Mouse (Mus musculus) CH12.LX (cell line): ENCODE results near the gene Gm43064. TPM values are rescaled to one million over a fixed set of nuclear protein-coding genes. Genes with fewer than 3 reads are reported as not detected.
"Not testable (repeated sequence)": the region's sequence is repeated elsewhere in the genome, so short reads cannot be mapped to it uniquely, and the experiment has no call there.

Experiments used
- DNase-seq: peaks from one replicate; pipeline ENCODE4 v3.0.0-alpha.2; 2013; ENCODE audit errors: extremely low read depth
- H3K27ac ChIP-seq: 2 replicates; pipeline ENCODE4 v1.5.1; 2012; ENCODE audit warnings: low read depth, mild to moderate bottlenecking, control low read depth, moderate library complexity; ENCODE audit not compliant: insufficient read depth
- H3K27me3 ChIP-seq: replicated peaks from 2 replicates; pipeline ENCODE3; 2012; ENCODE audit warnings: inconsistent platforms
- H3K36me3 ChIP-seq, 2 experiments: replicated peaks in 1 of 2; 2 replicates each; pipeline versions ENCODE3 to v1.6.1; 2012; ENCODE audit warnings: inconsistent platforms in 1 of 2, low read length in 1 of 2, mild to moderate bottlenecking in 1 of 2, mixed read lengths in 1 of 2, moderate library complexity in 1 of 2; ENCODE audit not compliant: control insufficient read depth in 1 of 2, insufficient read depth in 1 of 2
- H3K4me1 ChIP-seq, 2 experiments: 2 replicates each; pipeline ENCODE4 v1.6.1; 2012; ENCODE audit warnings: inconsistent platforms in 1 of 2, moderate library complexity in 1 of 2; ENCODE audit not compliant: insufficient read depth in 2 of 2, control insufficient read depth in 1 of 2
- H3K4me2 ChIP-seq: 2 replicates; pipeline ENCODE4 v1.6.1; 2012; ENCODE audit warnings: low read depth, mild to moderate bottlenecking, control low read depth; ENCODE audit not compliant: poor library complexity, insufficient read depth, severe bottlenecking
- H3K4me3 ChIP-seq, 3 experiments: fragments of 150-350 bp in 1 of 3; sonication (generic) in 1 of 3; replicated peaks in 1 of 3; 2 replicates each; pipeline versions ENCODE3 to v1.5.1; 2011 to 2012; ENCODE audit warnings: low read depth in 2 of 3, low read length in 2 of 3, mild to moderate bottlenecking in 2 of 3, moderate library complexity in 2 of 3, control low read depth in 1 of 3, improper control_type of control experiment in 1 of 3, inconsistent platforms in 1 of 3, mixed read lengths in 1 of 3; ENCODE audit not compliant: poor library complexity in 1 of 3
- H3K79me2 ChIP-seq: replicated peaks from 2 replicates; pipeline ENCODE4 v1.6.1; 2012; ENCODE audit warnings: mild to moderate bottlenecking, moderate library complexity; ENCODE audit not compliant: control insufficient read depth, poor library complexity, insufficient read depth, severe bottlenecking; ENCODE audit errors: extremely low read depth
- H3K9ac ChIP-seq: 2 replicates; pipeline ENCODE4 v1.6.1; 2012; ENCODE audit warnings: low read depth, mild to moderate bottlenecking, control low read depth, moderate library complexity; ENCODE audit not compliant: insufficient read depth
- H3K9me3 ChIP-seq: replicated peaks from 2 replicates; pipeline ENCODE3; 2012; ENCODE audit warnings: low read length, inconsistent platforms, mixed read lengths
- BHLHE40 ChIP-seq: IDR thresholded peaks from 2 replicates; pipeline ENCODE4 v1.6.1; 2011; ENCODE audit warnings: mild to moderate bottlenecking, low read depth, low read length, improper control_type of control experiment
- CHD1 ChIP-seq: IDR thresholded peaks from 2 replicates; pipeline ENCODE4 v1.6.1; 2012; ENCODE audit warnings: low read depth, low read length, improper control_type of control experiment, inconsistent platforms
- CHD2 ChIP-seq: IDR thresholded peaks from 2 replicates; pipeline ENCODE4 v1.6.1; 2011; ENCODE audit warnings: low read length, improper control_type of control experiment
- CTCF ChIP-seq, 2 experiments: IDR thresholded peaks in 1 of 2; conservative IDR thresholded peaks in 1 of 2; 2 replicates each; pipeline ENCODE4 v1.5.1; 2011 to 2012; ENCODE audit warnings: low read depth in 2 of 2, low read length in 2 of 2, improper control_type of control experiment in 1 of 2, inconsistent platforms in 1 of 2, mild to moderate bottlenecking in 1 of 2, moderate library complexity in 1 of 2
- ELF1 ChIP-seq: IDR thresholded peaks from 2 replicates; pipeline ENCODE4 v1.6.1; 2014; ENCODE audit warnings: low read depth, mild to moderate bottlenecking, inconsistent platforms, low read length, improper control_type of control experiment
- ETS1 ChIP-seq: conservative IDR thresholded peaks from 2 replicates; pipeline ENCODE4 v1.6.1; 2012; ENCODE audit warnings: low read depth, mild to moderate bottlenecking, inconsistent platforms, low read length, improper control_type of control experiment, moderate library complexity
- JUN ChIP-seq: IDR thresholded peaks from 2 replicates; pipeline ENCODE4 v1.6.1; 2011; ENCODE audit warnings: low read depth, mild to moderate bottlenecking, low read length, improper control_type of control experiment, moderate library complexity; ENCODE audit not compliant: insufficient read depth
- JUND ChIP-seq: conservative IDR thresholded peaks from 2 replicates; pipeline ENCODE4 v1.6.1; 2011; ENCODE audit warnings: low read depth, low read length, improper control_type of control experiment
- MAFK ChIP-seq: IDR thresholded peaks from 2 replicates; pipeline ENCODE4 v1.6.1; 2011; ENCODE audit warnings: low read length, improper control_type of control experiment; ENCODE audit not compliant: insufficient replicate concordance
- MAX ChIP-seq: IDR thresholded peaks from 2 replicates; pipeline ENCODE4 v1.6.1; 2011; ENCODE audit warnings: low read length, improper control_type of control experiment
- MXI1 ChIP-seq: IDR thresholded peaks from 2 replicates; pipeline ENCODE4 v1.6.1; 2011; ENCODE audit warnings: mild to moderate bottlenecking, low read depth, low read length, improper control_type of control experiment
- MYC ChIP-seq: IDR thresholded peaks from 2 replicates; pipeline ENCODE4 v1.6.1; 2011; ENCODE audit warnings: low read depth, mild to moderate bottlenecking, improper control_type of control experiment, low read length
- POLR2A ChIP-seq: IDR thresholded peaks from 2 replicates; pipeline ENCODE4 v1.6.1; 2011; ENCODE audit warnings: low read depth, mild to moderate bottlenecking, improper control_type of control experiment, low read length
- POLR2AphosphoS2 ChIP-seq: IDR thresholded peaks from 2 replicates; pipeline ENCODE4 v1.6.1; 2011; ENCODE audit warnings: low read depth, low read length, improper control_type of control experiment
- RCOR1 ChIP-seq: conservative IDR thresholded peaks from 2 replicates; pipeline ENCODE4 v1.6.1; 2012; ENCODE audit warnings: low read depth, mild to moderate bottlenecking, inconsistent platforms, low read length, improper control_type of control experiment
- SIN3A ChIP-seq: IDR thresholded peaks from 2 replicates; pipeline ENCODE4 v1.6.1; 2012; ENCODE audit warnings: low read length, improper control_type of control experiment, inconsistent platforms
- TBP ChIP-seq: conservative IDR thresholded peaks from 2 replicates; pipeline ENCODE4 v1.6.1; 2011; ENCODE audit warnings: low read depth, low read length, improper control_type of control experiment
- TCF12 ChIP-seq: IDR thresholded peaks from 2 replicates; pipeline ENCODE4 v1.6.1; 2014; ENCODE audit warnings: low read depth, mild to moderate bottlenecking, inconsistent platforms, low read length, improper control_type of control experiment
- UBTF ChIP-seq: IDR thresholded peaks from 2 replicates; pipeline ENCODE4 v1.6.1; 2012; ENCODE audit warnings: low read depth, mild to moderate bottlenecking, inconsistent platforms, low read length, improper control_type of control experiment, moderate library complexity
- USF1 ChIP-seq: IDR thresholded peaks from 2 replicates; pipeline ENCODE4 v1.6.1; 2014; ENCODE audit warnings: low read depth, mild to moderate bottlenecking, inconsistent platforms, low read length, improper control_type of control experiment
- ZMIZ1 ChIP-seq: IDR thresholded peaks from 2 replicates; pipeline ENCODE4 v1.6.1; 2012; ENCODE audit warnings: low read depth, mild to moderate bottlenecking, inconsistent platforms, low read length, improper control_type of control experiment
- dilution Hi-C: fragments of 300-500 bp; cut with MboI; formaldehyde crosslinking; loops from 2 replicates; pipeline ENCODE4 v1.14.3; 2020; ENCODE audit warnings: low sequenced_read_pairs; ENCODE audit not compliant: extremely low pct_unique_long_range_greater_than_20kb, extremely low pct_ligation_motif_present
- in situ Hi-C: fragments of 300-500 bp; cut with MboI; formaldehyde crosslinking; loops from 3 replicates; pipeline ENCODE4 v1.14.3; 2019; ENCODE audit warnings: low sequenced_read_pairs, low pct_ligation_motif_present, low pct_unique_long_range_greater_than_20kb, mixed read lengths
- polyA plus RNA-seq: library from polyadenylated mRNA; unstranded; fragments of >175 nt; gene quantifications from 2 replicates; pipeline ENCODE4 v1.2.1, GENCODE M21; 2012; ENCODE audit warnings: low read depth; ENCODE audit not compliant: insufficient read length
- total RNA-seq, 2 experiments: library from RNA; depleted of rRNA; stranded (reverse); fragments of 300-350 nt in 1 of 2; fragments of >200 nt in 1 of 2; gene quantifications; 2 replicates each; pipeline ENCODE4 v1.2.3; 2012 to 2014

The Gm43064 gene
- total and polyA plus RNA-seq, 3 experiments = 0.91 to 3.1 TPM; not detected in 1

DNA sequence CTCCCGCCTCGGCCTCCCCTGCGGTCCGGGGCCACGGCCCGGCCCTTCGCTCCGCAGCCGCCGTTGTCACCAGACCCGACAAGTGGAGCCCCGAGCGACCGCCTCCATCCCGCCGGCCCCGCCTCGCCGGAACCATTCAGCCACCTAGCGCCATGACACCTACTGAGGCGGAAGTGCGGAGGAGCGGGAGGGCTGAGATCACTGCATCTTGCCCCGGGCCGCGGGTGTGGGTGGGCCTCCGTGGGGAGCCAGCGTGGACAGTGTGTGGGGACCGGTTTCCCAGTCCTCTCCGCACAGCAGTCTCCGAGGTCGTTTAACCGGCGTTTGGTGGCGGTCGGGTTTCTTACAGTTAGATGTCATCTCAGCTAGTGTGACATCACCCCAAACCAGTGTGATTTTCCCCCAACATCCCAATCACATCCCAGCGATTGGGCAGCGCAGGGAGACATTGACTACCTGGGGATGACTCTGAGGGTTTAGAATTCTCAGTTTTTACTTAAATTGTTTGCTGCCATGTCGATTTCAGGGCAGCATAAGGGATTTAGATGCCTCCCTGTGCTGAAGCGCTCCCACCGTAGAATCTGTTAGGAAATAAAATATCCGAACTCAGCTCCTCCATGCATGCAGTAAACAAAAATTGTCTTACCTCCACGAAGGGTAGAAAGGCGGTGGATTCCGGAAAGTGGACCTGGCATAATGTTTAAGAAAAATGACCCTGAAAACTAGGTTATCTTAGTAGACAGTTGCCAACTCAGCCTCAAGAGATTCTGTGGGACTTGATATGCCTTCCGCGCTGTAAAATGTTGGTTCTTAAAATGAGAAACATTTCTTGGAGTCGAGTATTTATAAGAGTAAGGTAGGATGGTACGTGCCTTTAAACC, 17.9 kb upstream of the Gm43064 start, which contains the start of gene Hipk1 (continued):
- TF ChIP-seq UBTF = 0 out of 2 replicates have a peak, but pooled peaks have one; percentile 80
- TF ChIP-seq JUN = no peak
- peak; percentile 88 for TF ChIP-seq POLR2A
- 0 out of 2 replicates have a peak, but pooled peaks have one; percentile 34 for TF ChIP-seq BHLHE40
- TF ChIP-seq USF1 = no peak
- 0 out of 2 replicates have a peak, but pooled peaks have one; percentile 36 for TF ChIP-seq POLR2AphosphoS2
- TF ChIP-seq RCOR1 = no peak
- no peak for TF ChIP-seq CTCF (conservative IDR thresholded peaks at IDR 0.05 in 1 of 2, IDR thresholded peaks at IDR 0.05 in 1 of 2; ENCODE audit: low read depth in 2 of 2, low read length in 2 of 2)
- TF ChIP-seq JUND = no peak
- TF ChIP-seq ELF1 = peak; percentile 96
- peak; percentile 91 for TF ChIP-seq TCF12
- no peak for TF ChIP-seq MAFK
- peak; percentile 55; the same call in 1 of the 2 replicates for TF ChIP-seq MXI1
- peak; percentile 89 for TF ChIP-seq SIN3A
- no peak; the same call in 1 of the 2 replicates for TF ChIP-seq MAX

DNA sequence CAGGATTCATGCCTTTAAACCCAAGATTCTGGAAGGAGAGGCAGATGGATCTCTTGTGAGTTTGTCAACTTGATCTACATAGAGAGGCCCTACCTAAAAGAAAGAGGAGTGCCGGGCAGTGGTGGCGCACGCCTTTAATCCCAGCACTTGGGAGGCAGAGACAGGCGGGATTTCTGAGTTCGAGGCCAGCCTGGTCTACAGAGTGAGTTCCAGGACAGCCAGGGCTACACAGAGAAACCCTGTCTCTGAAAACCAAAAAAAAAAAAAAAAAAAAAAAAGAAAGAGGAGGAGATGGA, 17.3 kb upstream of the Gm43064 start:
- Histone ChIP-seq H3K79me2 (peaks cover 39% of the 10 kb centered on the region), H3K4me2 (peak overlapping the region; percentile 70; the same call in 1 of the 2 replicates), H3K4me1 (peaks cover 9 to 45% of the 10 kb centered on the region in 2 experiments; a peak in 3 of 4 replicates), H3K4me3 (peak overlapping the region in 1 of 3 experiments; percentile 93)
- DNase-seq, in situ Hi-C loops, H3K27ac ChIP-seq, H3K9ac ChIP-seq, dilution Hi-C loops, H3K27me3 ChIP-seq, H3K9me3 ChIP-seq, H3K36me3 ChIP-seq: not testable (repeated sequence)

DNA sequence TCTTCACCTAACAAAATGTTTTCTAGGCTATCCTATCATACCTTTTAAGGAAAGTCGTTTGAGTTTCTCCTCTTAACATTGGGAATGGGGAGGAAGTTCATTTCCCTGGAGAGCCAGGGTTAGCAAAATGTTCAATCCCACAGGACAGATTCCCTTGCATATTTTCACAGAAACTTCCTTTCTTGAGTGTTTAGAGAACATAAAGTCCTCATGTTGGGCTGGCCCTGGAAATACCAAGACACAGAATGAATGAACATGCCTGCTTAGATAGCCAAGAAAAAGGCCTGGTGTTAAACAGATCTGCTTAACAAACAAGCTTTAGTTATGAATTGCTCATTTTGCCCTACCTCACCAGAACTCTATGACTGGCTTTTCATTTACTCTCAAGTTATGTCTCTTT, 16.8 kb upstream of the Gm43064 start:
- Histone ChIP-seq H3K4me2 (no peak overlapping the region), H3K4me3 (no peak overlapping the region), H3K4me1 (peaks cover 6 to 40% of the 10 kb centered on the region in 2 experiments; a peak in 3 of 4 replicates), H3K9me3 (no peaks in the 10 kb centered on the region), H3K27me3 (peaks cover 5% of the 10 kb centered on the region), H3K9ac (no peak overlapping the region), H3K36me3 (no peaks in the 10 kb centered on the region), H3K27ac (no peak overlapping the region), H3K79me2 (peaks cover 34% of the 10 kb centered on the region)
- no peak for DNase-seq
- dilution Hi-C loops (no loop called here), in situ Hi-C loops (no loop called here)
- TF ChIP-seq JUND (no peak), UBTF (no peak), POLR2A (no peak), TBP (no peak), ETS1 (no peak), CHD1 (no peak), ZMIZ1 (no peak), POLR2AphosphoS2 (no peak), MXI1 (no peak), CHD2 (no peak), MYC (no peak)
